Mouse (Mus musculus) bone marrow macrophage, adult 2 months (primary cell): ENCODE measurements around the gene Lsamp.

Experiments used
- CTCF ChIP-seq: IDR thresholded peaks from 2 replicates; pipeline ENCODE4 v1.5.1; 2012; ENCODE audit warnings: low read depth, mild to moderate bottlenecking, low read length, moderate library complexity
- POLR2A ChIP-seq: IDR thresholded peaks from 2 replicates; pipeline ENCODE4 v1.6.1; 2012; ENCODE audit warnings: mild to moderate bottlenecking, low read depth, low read length, borderline replicate concordance

GRCm38 (mm10) chr16:40555608-40556007 is 571.4 kb downstream of the Lsamp start:
- TF ChIP-seq CTCF (no peak), POLR2A (no peak)
